Mouse (Mus musculus) embryonic facial prominence, embryonic 11.5 days (tissue): ENCODE results near the gene Gstm1. TPM values are rescaled to one million over a fixed set of nuclear protein-coding genes. Genes with fewer than 3 reads are reported as not detected.
"Not testable (repeated sequence)": the region's sequence is repeated elsewhere in the genome, so short reads cannot be mapped to it uniquely, and the experiment has no call there.

Experiments used
- ATAC-seq: fragments of 200-750 bp; cut with Nextera tagmentation; replicated peaks from 2 replicates; pipeline ENCODE4 v1.8.0; 2017; ENCODE audit warnings: low read depth; ENCODE audit not compliant: insufficient number of reproducible peaks, low FRiP score, low TSS enrichment
- DNase-seq: peaks from one replicate; pipeline ENCODE4 v3.0.0-alpha.2; 2015; ENCODE audit warnings: low spot score
- H3K27ac ChIP-seq: fragments of 300-500 bp; sonication (generic); replicated peaks from 2 replicates; pipeline ENCODE4 v1.5.1; 2014; ENCODE audit warnings: mild to moderate bottlenecking, low read depth, low read length, control low read depth
- H3K27me3 ChIP-seq: fragments of 300-500 bp; sonication (generic); 2 replicates; pipeline ENCODE4 v1.6.1; 2014; ENCODE audit warnings: mild to moderate bottlenecking, low read length, moderate library complexity, mixed read lengths; ENCODE audit not compliant: control insufficient read depth, insufficient read depth
- H3K36me3 ChIP-seq: fragments of 300-500 bp; sonication (generic); replicated peaks from 2 replicates; pipeline ENCODE4 v1.6.1; 2014; ENCODE audit warnings: low read depth, mild to moderate bottlenecking, low read length, moderate library complexity, mixed read lengths; ENCODE audit not compliant: control insufficient read depth, insufficient read depth
- H3K4me1 ChIP-seq: fragments of 300-500 bp; sonication (generic); 2 replicates; pipeline ENCODE4 v1.6.1; 2014; ENCODE audit warnings: low read length, mixed read lengths; ENCODE audit not compliant: control insufficient read depth, insufficient read depth
- H3K4me2 ChIP-seq: fragments of 300-500 bp; sonication (generic); 2 replicates; pipeline ENCODE4 v1.6.1; 2014; ENCODE audit warnings: low read depth, mild to moderate bottlenecking, control low read depth, low read length, moderate library complexity
- H3K4me3 ChIP-seq: fragments of 300-500 bp; sonication (generic); 2 replicates; pipeline ENCODE4 v1.5.1; 2014; ENCODE audit warnings: low read depth, low read length, control low read depth
- H3K9ac ChIP-seq: fragments of 300-500 bp; sonication (generic); replicated peaks from 2 replicates; pipeline ENCODE4 v1.6.1; 2014; ENCODE audit warnings: mild to moderate bottlenecking, control low read depth, low read length
- H3K9me3 ChIP-seq: fragments of 300-500 bp; sonication (generic); replicated peaks from 2 replicates; pipeline ENCODE4 v1.6.1; 2016; ENCODE audit warnings: mild to moderate bottlenecking, low read length, inconsistent platforms, mixed read lengths; ENCODE audit not compliant: control insufficient read depth
- WGBS: fragments of 180-500 bp; shearing (Covaris S2); extraction: QIAGEN DNeasy Blood & Tissue Kit; methylation state at CpG from one replicate; pipeline ENCODE4 v1.1.7; 2014; 5-methylcytosine and 5-hydroxymethylcytosine counted together
- polyA plus RNA-seq: library from polyadenylated mRNA; unstranded; fragments of >200 nt; fragmentation: Nextera tagmentation; extraction: Ambion mirVana; gene quantifications from 2 replicates; pipeline ENCODE4 v1.2.1, GENCODE M21; 2014

The Gstm1 gene
- polyA plus RNA-seq, 1 experiment from 2014 or later, result 33.9 TPM

- ATAC-seq (no peak), DNase-seq (no peak)
- no peak overlapping the region for H3K4me3 ChIP-seq
- no peaks in the 10 kb centered on the region for H3K27me3 ChIP-seq
- no peaks in the 10 kb centered on the region for H3K9me3 ChIP-seq
- no peaks in the 10 kb centered on the region for H3K4me1 ChIP-seq
- no peaks in the 10 kb centered on the region for H3K36me3 ChIP-seq
- no peak overlapping the region for H3K27ac ChIP-seq
- no peak overlapping the region for H3K9ac ChIP-seq
- 83% methylated on average over 6 of the region's 6 CpGs for WGBS
- no peak overlapping the region for H3K4me2 ChIP-seq
These were observed 4.9 kb upstream of the Gstm1 start for GRCm38 (mm10) chr3:108022650-108023049.

GRCm38 (mm10) chr3:108020351-108021022 is 2.7 kb upstream of the Gstm1 start:
- not testable (repeated sequence) for H3K9ac ChIP-seq, H3K9me3 ChIP-seq, ATAC-seq, H3K36me3 ChIP-seq, H3K27me3 ChIP-seq, DNase-seq, H3K27ac ChIP-seq, H3K4me2 ChIP-seq, H3K4me3 ChIP-seq, H3K4me1 ChIP-seq
- WGBS, result 77% methylated on average over 11 of the region's 11 CpGs

GRCm38 (mm10) chr3:108019226-108019625 is 1.5 kb upstream of the Gstm1 start:
- not testable (repeated sequence) for H3K27ac ChIP-seq, H3K4me3 ChIP-seq, H3K4me2 ChIP-seq, DNase-seq, ATAC-seq, H3K4me1 ChIP-seq, H3K9ac ChIP-seq, H3K36me3 ChIP-seq, H3K27me3 ChIP-seq, H3K9me3 ChIP-seq
- 67% methylated on average over 3 of the region's 3 CpGs for WGBS

GRCm38 (mm10) chr3:108018190-108018820 is 532 bp upstream of the Gstm1 start:
- H3K9me3 ChIP-seq, result no peaks in the 10 kb centered on the region
- H3K4me3 ChIP-seq, result peak overlapping the region; percentile 29; the same call in 1 of the 2 replicates
- peak overlapping the region; percentile 42 for H3K9ac ChIP-seq
- H3K27ac ChIP-seq, result no peak overlapping the region
- H3K27me3 ChIP-seq, result no peaks in the 10 kb centered on the region
- H3K4me1 ChIP-seq, result no peaks in the 10 kb centered on the region
- no peaks in the 10 kb centered on the region for H3K36me3 ChIP-seq
- WGBS, result 33% methylated on average over 14 of the region's 14 CpGs
- H3K4me2 ChIP-seq, result peak overlapping the region; percentile 56
- DNase-seq, result no peak
- no peak for ATAC-seq

GRCm38 (mm10) chr3:108016468-108016867 is 1.3 kb downstream of the Gstm1 start:
- H3K4me2 ChIP-seq, H3K4me3 ChIP-seq, H3K36me3 ChIP-seq, H3K9ac ChIP-seq, H3K27ac ChIP-seq, DNase-seq, H3K4me1 ChIP-seq, H3K9me3 ChIP-seq, H3K27me3 ChIP-seq, ATAC-seq: not testable (repeated sequence)
- WGBS, result 87% methylated on average over 5 of the region's 5 CpGs

- WGBS, result 84% methylated on average over 2 of the region's 2 CpGs
- no peak overlapping the region for H3K4me2 ChIP-seq
- no peaks in the 10 kb centered on the region for H3K4me1 ChIP-seq
- H3K27ac ChIP-seq, result no peak overlapping the region
- H3K9ac ChIP-seq, result no peak overlapping the region
- no peaks in the 10 kb centered on the region for H3K27me3 ChIP-seq
- H3K9me3 ChIP-seq, result no peaks in the 10 kb centered on the region
- ATAC-seq, result no peak
- no peak overlapping the region for H3K4me3 ChIP-seq
- H3K36me3 ChIP-seq, result no peaks in the 10 kb centered on the region
- no peak for DNase-seq
These were observed 2.8 kb downstream of the Gstm1 start for GRCm38 (mm10) chr3:108014974-108015346.

GRCm38 (mm10) chr3:108014098-108014973 is 3.4 kb downstream of the Gstm1 start:
- H3K4me3 ChIP-seq, result no peak overlapping the region
- H3K27ac ChIP-seq, result no peak overlapping the region
- no peaks in the 10 kb centered on the region for H3K9me3 ChIP-seq
- DNase-seq, result no peak
- no peaks in the 10 kb centered on the region for H3K27me3 ChIP-seq
- 67% methylated on average over 8 of the region's 8 CpGs for WGBS
- no peak overlapping the region for H3K9ac ChIP-seq
- no peak for ATAC-seq
- no peak overlapping the region for H3K4me2 ChIP-seq
- no peaks in the 10 kb centered on the region for H3K36me3 ChIP-seq
- no peaks in the 10 kb centered on the region for H3K4me1 ChIP-seq
